Mouse (Mus musculus) midbrain, embryonic 16.5 days (tissue): ENCODE measurements around the gene Sh3gl2. TPM values are rescaled to one million over a fixed set of nuclear protein-coding genes. Genes with fewer than 3 reads are reported as not detected.
A peak's percentile ranks its signal among the peaks of the same experiment; 100 is the strongest.

ENCODE experiments used
- ATAC-seq: fragments of 200-750 bp; cut with Nextera tagmentation; 2 replicates; pipeline ENCODE4 v1.8.0; 2017; ENCODE audit warnings: moderate TSS enrichment
- H3K27ac ChIP-seq: fragments of 300-500 bp; sonication (generic); 2 replicates; pipeline ENCODE4 v1.5.1; 2014; ENCODE audit warnings: mild to moderate bottlenecking, low read length, mixed read lengths
- H3K27me3 ChIP-seq: fragments of 300-500 bp; sonication (generic); 2 replicates; pipeline ENCODE4 v1.6.1; 2014; ENCODE audit warnings: low read depth, low read length, mixed read lengths; ENCODE audit not compliant: control insufficient read depth, insufficient read depth
- H3K36me3 ChIP-seq: fragments of 300-500 bp; sonication (generic); 2 replicates; pipeline ENCODE4 v1.6.1; 2014; ENCODE audit warnings: mild to moderate bottlenecking, low read length, moderate library complexity, mixed read lengths; ENCODE audit not compliant: control insufficient read depth, insufficient read depth
- H3K4me1 ChIP-seq: fragments of 300-500 bp; sonication (generic); 2 replicates; pipeline ENCODE4 v1.6.1; 2014; ENCODE audit warnings: mild to moderate bottlenecking, low read length, mixed read lengths; ENCODE audit not compliant: control insufficient read depth, insufficient read depth
- H3K4me2 ChIP-seq: fragments of 300-500 bp; sonication (generic); 2 replicates; pipeline ENCODE4 v1.6.1; 2014; ENCODE audit warnings: mild to moderate bottlenecking, low read length, mixed read lengths
- H3K4me3 ChIP-seq: fragments of 300-500 bp; sonication (generic); 2 replicates; pipeline ENCODE4 v1.5.1; 2014; ENCODE audit warnings: low read depth, mild to moderate bottlenecking, low read length, moderate library complexity, mixed read lengths
- H3K9ac ChIP-seq: fragments of 300-500 bp; sonication (generic); 2 replicates; pipeline ENCODE4 v1.6.1; 2014; ENCODE audit warnings: low read depth, low read length, mixed read lengths
- H3K9me3 ChIP-seq: fragments of 300-500 bp; sonication (generic); replicated peaks from 2 replicates; pipeline ENCODE4 v1.6.1; 2014; ENCODE audit warnings: mild to moderate bottlenecking, low read length, mixed read lengths; ENCODE audit not compliant: control insufficient read depth, poor library complexity, severe bottlenecking
- WGBS: fragments of 180-500 bp; shearing (Covaris S2); extraction: QIAGEN DNeasy Blood & Tissue Kit; methylation state at CpG from one replicate; pipeline ENCODE4 v1.1.7; 2014; 5-methylcytosine and 5-hydroxymethylcytosine counted together
- polyA plus RNA-seq: library from polyadenylated mRNA; unstranded; fragments of >200 nt; fragmentation: Nextera tagmentation; extraction: Ambion mirVana; gene quantifications from 2 replicates; pipeline ENCODE4 v1.2.1, GENCODE M21; 2015

The Sh3gl2 gene
- polyA plus RNA-seq, 1 experiment from 2014 or later, result 112 TPM

DNA sequence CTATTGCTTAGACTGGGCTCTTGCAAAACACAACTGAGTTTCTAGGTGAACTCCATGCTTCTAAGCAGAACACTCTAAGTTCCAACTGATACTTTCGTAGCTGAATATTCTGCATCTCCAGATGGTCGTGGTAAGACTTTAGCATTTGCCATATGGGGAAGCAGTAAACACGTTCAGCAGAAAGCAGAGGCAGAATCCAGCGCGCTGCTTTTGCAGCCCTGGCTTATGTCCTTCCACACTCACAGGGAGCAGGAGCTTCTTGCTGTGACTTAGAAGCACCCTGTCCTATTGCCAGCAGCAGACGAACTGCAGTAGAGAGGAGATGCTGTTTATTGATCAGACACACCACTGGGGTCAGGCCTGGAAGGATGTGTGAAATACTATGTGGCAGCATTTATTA, 120.5 kb downstream of the Sh3gl2 start:
- Histone ChIP-seq H3K4me3 (no peak overlapping the region), H3K36me3 (no peaks in the 10 kb centered on the region), H3K27me3 (no peaks in the 10 kb centered on the region), H3K4me2 (no peak overlapping the region), H3K4me1 (no peaks in the 10 kb centered on the region), H3K27ac (no peak overlapping the region), H3K9ac (no peak overlapping the region), H3K9me3 (no peaks in the 10 kb centered on the region)
- ATAC-seq, result no peak
- WGBS, result 84% methylated on average over 6 of the region's 6 CpGs

GRCm38 (mm10) chr4:85326052-85326451, 121.1 kb downstream of the Sh3gl2 start:
- H3K4me3 ChIP-seq, result no peak overlapping the region
- no peak overlapping the region for H3K9ac ChIP-seq
- H3K27ac ChIP-seq, result no peak overlapping the region
- no peaks in the 10 kb centered on the region for H3K4me1 ChIP-seq
- H3K4me2 ChIP-seq, result no peak overlapping the region
- H3K36me3 ChIP-seq, result no peaks in the 10 kb centered on the region
- no peaks in the 10 kb centered on the region for H3K27me3 ChIP-seq
- H3K9me3 ChIP-seq, result no peaks in the 10 kb centered on the region
- 83% methylated on average over 1 of the region's 1 CpGs for WGBS
- ATAC-seq, result no peak

- H3K36me3 ChIP-seq, result no peaks in the 10 kb centered on the region
- no peaks in the 10 kb centered on the region for H3K4me1 ChIP-seq
- no peak overlapping the region for H3K27ac ChIP-seq
- H3K27me3 ChIP-seq, result no peaks in the 10 kb centered on the region
- H3K4me2 ChIP-seq, result no peak overlapping the region
- no peaks in the 10 kb centered on the region for H3K9me3 ChIP-seq
- ATAC-seq, result no peak
- no peak overlapping the region for H3K9ac ChIP-seq
- no peak overlapping the region for H3K4me3 ChIP-seq
- 82% methylated on average over 4 of the region's 4 CpGs for WGBS
Observed at GRCm38 (mm10) chr4:85334688-85335200, 129.8 kb downstream of the Sh3gl2 start.

DNA sequence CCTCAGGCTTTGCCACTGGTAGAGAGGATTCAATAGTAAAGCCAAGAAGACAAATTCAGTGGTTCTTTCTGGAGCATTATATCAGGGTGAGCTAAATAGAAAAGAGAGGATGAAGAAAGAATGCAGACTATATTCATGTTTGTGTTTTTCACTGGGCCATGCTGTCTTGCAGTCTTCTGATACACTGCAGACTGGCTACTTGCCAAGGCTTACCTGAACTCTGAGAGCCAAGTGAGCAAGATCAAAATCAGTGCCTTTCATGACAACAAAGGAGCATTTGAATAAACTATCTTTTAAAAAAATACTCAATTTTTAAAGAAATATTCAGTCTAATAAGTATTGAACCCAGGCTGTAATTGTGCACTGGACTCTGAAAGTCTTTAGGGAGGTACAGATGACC, 131.4 kb downstream of the Sh3gl2 start:
- H3K4me2 ChIP-seq, result no peak overlapping the region
- no peak for ATAC-seq
- no peaks in the 10 kb centered on the region for H3K9me3 ChIP-seq
- no peaks in the 10 kb centered on the region for H3K27me3 ChIP-seq
- no peak overlapping the region for H3K4me3 ChIP-seq
- H3K36me3 ChIP-seq, result no peaks in the 10 kb centered on the region
- no peak overlapping the region for H3K27ac ChIP-seq
- no peaks in the 10 kb centered on the region for H3K4me1 ChIP-seq
- no peak overlapping the region for H3K9ac ChIP-seq

DNA sequence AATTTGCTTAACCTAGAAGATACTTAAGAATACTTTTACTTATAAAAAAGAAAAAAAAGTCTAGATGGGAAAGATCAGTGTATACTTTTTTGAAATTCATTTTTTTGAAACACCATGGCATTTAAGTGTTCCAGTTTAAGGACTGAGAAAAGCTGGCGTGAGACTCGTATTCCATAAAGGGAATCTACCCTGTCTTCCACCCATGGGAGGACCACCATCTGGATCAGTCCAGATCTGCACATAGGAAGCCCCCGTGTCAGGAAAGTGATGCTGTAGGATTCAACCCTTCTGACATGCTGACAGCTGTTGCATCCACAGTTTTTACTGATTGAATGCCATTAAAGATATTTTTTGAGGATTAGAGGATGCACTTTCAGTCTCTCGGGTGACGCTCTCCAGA, 134.2 kb downstream of the Sh3gl2 start:
- H3K36me3 ChIP-seq, result no peaks in the 10 kb centered on the region
- no peak overlapping the region for H3K9ac ChIP-seq
- ATAC-seq, result no peak
- no peak overlapping the region for H3K27ac ChIP-seq
- H3K4me1 ChIP-seq, result no peaks in the 10 kb centered on the region
- H3K27me3 ChIP-seq, result no peaks in the 10 kb centered on the region
- no peak overlapping the region for H3K4me3 ChIP-seq
- no peaks in the 10 kb centered on the region for H3K9me3 ChIP-seq
- WGBS, result 81% methylated on average over 5 of the region's 5 CpGs
- no peak overlapping the region for H3K4me2 ChIP-seq

DNA sequence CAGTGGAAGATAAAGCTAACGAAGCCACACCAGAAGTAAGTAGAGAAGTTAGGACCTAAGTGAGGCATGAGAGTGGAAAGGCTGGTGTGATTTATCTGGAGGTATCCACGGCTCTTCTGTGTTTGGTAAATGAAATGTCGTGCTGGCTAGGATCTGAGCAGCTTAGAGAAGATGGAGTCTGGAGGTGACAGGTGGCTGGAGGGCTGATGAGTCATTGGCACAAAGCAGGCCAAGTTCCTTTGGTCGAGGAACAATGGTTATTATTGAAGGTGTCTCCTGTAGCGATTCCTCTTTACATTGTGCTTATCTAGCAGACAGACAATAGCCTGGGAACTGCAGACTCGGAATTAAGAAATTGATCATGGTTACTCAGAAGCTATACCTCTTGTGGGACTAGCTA, 135.8 kb downstream of the Sh3gl2 start:
- H3K4me3 ChIP-seq, result no peak overlapping the region
- no peak overlapping the region for H3K4me2 ChIP-seq
- WGBS, result 81% methylated on average over 6 of the region's 6 CpGs
- no peak for ATAC-seq
- H3K27ac ChIP-seq, result no peak overlapping the region
- H3K36me3 ChIP-seq, result no peaks in the 10 kb centered on the region
- no peaks in the 10 kb centered on the region for H3K4me1 ChIP-seq
- H3K9ac ChIP-seq, result no peak overlapping the region
- no peaks in the 10 kb centered on the region for H3K27me3 ChIP-seq
- H3K9me3 ChIP-seq, result no peaks in the 10 kb centered on the region

- Histone ChIP-seq H3K4me1 (no peaks in the 10 kb centered on the region), H3K27me3 (no peaks in the 10 kb centered on the region), H3K9me3 (no peaks in the 10 kb centered on the region), H3K9ac (no peak overlapping the region), H3K27ac (no peak overlapping the region), H3K36me3 (no peaks in the 10 kb centered on the region), H3K4me3 (no peak overlapping the region), H3K4me2 (no peak overlapping the region)
- 85% methylated on average over 6 of the region's 6 CpGs for WGBS
- ATAC-seq, result no peak
Observed at GRCm38 (mm10) chr4:85345911-85346310, 141.0 kb downstream of the Sh3gl2 start.

GRCm38 (mm10) chr4:85348079-85348643, 143.2 kb downstream of the Sh3gl2 start:
- Histone ChIP-seq H3K27me3 (no peaks in the 10 kb centered on the region), H3K9me3 (no peaks in the 10 kb centered on the region), H3K4me1 (no peaks in the 10 kb centered on the region), H3K27ac (no peak overlapping the region), H3K36me3 (no peaks in the 10 kb centered on the region), H3K4me3 (no peak overlapping the region), H3K4me2 (no peak overlapping the region), H3K9ac (no peak overlapping the region)
- ATAC-seq, result peak; percentile 21; the same call in 1 of the 2 replicates
- 72% methylated on average over 8 of the region's 8 CpGs for WGBS

DNA sequence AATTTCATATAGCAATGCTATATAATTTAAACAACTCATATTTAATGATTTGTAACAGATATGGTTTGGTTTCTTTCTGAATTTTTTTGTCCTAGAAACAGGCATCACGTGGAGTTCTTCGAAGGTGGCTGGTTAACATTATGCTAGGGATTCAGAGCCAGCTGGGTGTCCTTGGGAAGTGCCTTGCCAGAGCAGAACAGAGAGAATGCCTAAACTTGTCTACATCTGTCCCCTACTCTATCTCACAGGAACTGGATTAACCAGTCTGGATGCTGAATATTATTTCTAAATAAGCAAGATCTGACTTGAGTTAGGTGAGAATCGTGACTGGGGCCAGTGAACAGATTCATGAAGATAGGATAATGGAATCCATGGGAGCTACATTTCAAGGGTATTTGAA, 157.7 kb downstream of the Sh3gl2 start:
- H3K27ac ChIP-seq, result no peak overlapping the region
- WGBS, result 84% methylated on average over 3 of the region's 3 CpGs
- H3K36me3 ChIP-seq, result no peaks in the 10 kb centered on the region
- H3K27me3 ChIP-seq, result no peaks in the 10 kb centered on the region
- ATAC-seq, result no peak
- no peak overlapping the region for H3K4me3 ChIP-seq
- no peaks in the 10 kb centered on the region for H3K4me1 ChIP-seq
- no peaks in the 10 kb centered on the region for H3K9me3 ChIP-seq
- H3K4me2 ChIP-seq, result no peak overlapping the region
- H3K9ac ChIP-seq, result no peak overlapping the region
